Mouse (Mus musculus): ENCODE data around the gene Cirbp. TPM values are rescaled to one million over a fixed set of nuclear protein-coding genes. Genes with fewer than 3 reads are reported as not detected.

Gene Cirbp
- 69.6 and 105 TPM in 2 replicates for total RNA-seq (2012; rRNA removed)

GRCm38 (mm10) chr10:80165392-80166128 lies at the start of gene Cirbp:
Gene Cirbp (plus strand): TSS chr10:80165985.
- no peaks in the 10 kb centered on the region for H3K9me3 ChIP-seq (ENCODE audit: control insufficient read depth, insufficient read depth, low read depth, low read length)
- no peak for DNase-seq (ENCODE audit: low read depth, low spot score)
- in situ Hi-C loops (cut with MboI; ENCODE audit: low sequenced_read_pairs in 2 of 2, unreplicated experiment in 2 of 2) = no loop called here
- no peak within 1 kb of the TSS for H3K27ac ChIP-seq (ENCODE audit: insufficient read depth, low read depth, low read length, poor library complexity, severe bottlenecking)
- peaks cover 10% of the 10 kb centered on the region for H3K36me3 ChIP-seq (ENCODE audit: control insufficient read depth, insufficient read depth, low read length, poor library complexity, severe bottlenecking)
- H3K4me1 ChIP-seq (ENCODE audit: control insufficient read depth in 2 of 2, insufficient read depth in 2 of 2, low read length in 2 of 2, poor library complexity in 1 of 2) = peaks cover 11 to 38% of the 10 kb centered on the region in 2 experiments
- H3K4me3 ChIP-seq (ENCODE audit: insufficient read depth in 1 of 2, low read depth in 1 of 2, low read length in 2 of 2, poor library complexity in 1 of 2, severe bottlenecking in 1 of 2) = peak within 1 kb of the TSS; percentile 20 to 44; a peak in 2 of 4 replicates
- H3K9ac ChIP-seq (ENCODE audit: insufficient read depth, low read depth, low read length, poor library complexity, severe bottlenecking) = no peak within 1 kb of the TSS
- TF ChIP-seq CHD2 (IDR thresholded peaks at IDR 0.05; ENCODE audit: low read depth, low read length) (no peak), ZNF384 (IDR thresholded peaks at IDR 0.05; ENCODE audit: low read depth, low read length) (no peak), ZC3H11A (IDR thresholded peaks at IDR 0.05; ENCODE audit: borderline replicate concordance, low read depth, low read length) (no peak), HCFC1 (IDR thresholded peaks at IDR 0.05; ENCODE audit: borderline replicate concordance, insufficient read depth, low read length) (no peak), MAFK (IDR thresholded peaks at IDR 0.05; ENCODE audit: insufficient read depth, low read depth, low read length) (no peak)

- Histone ChIP-seq H3K9me3 (ENCODE audit: control insufficient read depth, insufficient read depth, low read depth, low read length) (no peaks in the 10 kb centered on the region), H3K9ac (ENCODE audit: insufficient read depth, low read depth, low read length, poor library complexity, severe bottlenecking) (peak overlapping the region; percentile 95), H3K27ac (ENCODE audit: insufficient read depth, low read depth, low read length, poor library complexity, severe bottlenecking) (no peak overlapping the region), H3K4me3 (ENCODE audit: insufficient read depth in 1 of 2, low read depth in 1 of 2, low read length in 2 of 2, poor library complexity in 1 of 2, severe bottlenecking in 1 of 2) (peak overlapping the region; percentile 93 to 97), H3K4me1 (ENCODE audit: control insufficient read depth in 2 of 2, insufficient read depth in 2 of 2, low read length in 2 of 2, poor library complexity in 1 of 2) (peaks cover 2 to 11% of the 10 kb centered on the region in 2 experiments; a peak in 1 of 4 replicates), H3K36me3 (ENCODE audit: control insufficient read depth, insufficient read depth, low read length, poor library complexity, severe bottlenecking) (peaks cover 31% of the 10 kb centered on the region)
- DNase-seq (ENCODE audit: low read depth, low spot score) = no peak
- TF ChIP-seq ZNF384 (IDR thresholded peaks at IDR 0.05; ENCODE audit: low read depth, low read length) (no peak), CHD2 (IDR thresholded peaks at IDR 0.05; ENCODE audit: low read depth, low read length) (no peak), MAFK (IDR thresholded peaks at IDR 0.05; ENCODE audit: insufficient read depth, low read depth, low read length) (no peak), HCFC1 (IDR thresholded peaks at IDR 0.05; ENCODE audit: borderline replicate concordance, insufficient read depth, low read length) (no peak), ZC3H11A (IDR thresholded peaks at IDR 0.05; ENCODE audit: borderline replicate concordance, low read depth, low read length) (no peak)
- in situ Hi-C loops (cut with MboI; ENCODE audit: low sequenced_read_pairs in 2 of 2, unreplicated experiment in 2 of 2) = loop anchor here in 1 of 2 experiments (25.0 kb wide), 1 partner anchor 129 kb away; the partner anchor contains the start of genes Abca7, Cnn2 and Tmem259
Measured at GRCm38 (mm10) chr10:80116563-80116926, 49.2 kb upstream of the Cirbp start.

- TF ChIP-seq ZNF384 (IDR thresholded peaks at IDR 0.05; ENCODE audit: low read depth, low read length) = no peak
- no peak for TF ChIP-seq ZC3H11A (IDR thresholded peaks at IDR 0.05; ENCODE audit: borderline replicate concordance, low read depth, low read length)
- TF ChIP-seq CHD2 (IDR thresholded peaks at IDR 0.05; ENCODE audit: low read depth, low read length) = no peak
- no peak for TF ChIP-seq MAFK (IDR thresholded peaks at IDR 0.05; ENCODE audit: insufficient read depth, low read depth, low read length)
- no peak for TF ChIP-seq HCFC1 (IDR thresholded peaks at IDR 0.05; ENCODE audit: borderline replicate concordance, insufficient read depth, low read length)
- no peak overlapping the region for H3K27ac ChIP-seq (ENCODE audit: insufficient read depth, low read depth, low read length, poor library complexity, severe bottlenecking)
Measured at GRCm38 (mm10) chr10:80116927-80117691, 48.7 kb upstream of the Cirbp start.

GRCm38 (mm10) chr10:80117736-80118135 lies 48.0 kb upstream of the Cirbp start:
- Histone ChIP-seq H3K27ac (ENCODE audit: insufficient read depth, low read depth, low read length, poor library complexity, severe bottlenecking) (no peak overlapping the region), H3K36me3 (ENCODE audit: control insufficient read depth, insufficient read depth, low read length, poor library complexity, severe bottlenecking) (peaks cover 37% of the 10 kb centered on the region), H3K4me1 (ENCODE audit: control insufficient read depth in 2 of 2, insufficient read depth in 2 of 2, low read length in 2 of 2, poor library complexity in 1 of 2) (peaks cover 2 to 12% of the 10 kb centered on the region in 2 experiments; a peak in 1 of 4 replicates), H3K9me3 (ENCODE audit: control insufficient read depth, insufficient read depth, low read depth, low read length) (no peaks in the 10 kb centered on the region), H3K4me3 (ENCODE audit: insufficient read depth in 1 of 2, low read depth in 1 of 2, low read length in 2 of 2, poor library complexity in 1 of 2, severe bottlenecking in 1 of 2) (peak overlapping the region; percentile 93 to 97; a peak in 2 of 4 replicates), H3K9ac (ENCODE audit: insufficient read depth, low read depth, low read length, poor library complexity, severe bottlenecking) (peak overlapping the region; percentile 95; the same call in 1 of the 2 replicates)
- TF ChIP-seq CHD2 (IDR thresholded peaks at IDR 0.05; ENCODE audit: low read depth, low read length) (no peak), ZC3H11A (IDR thresholded peaks at IDR 0.05; ENCODE audit: borderline replicate concordance, low read depth, low read length) (no peak), ZNF384 (IDR thresholded peaks at IDR 0.05; ENCODE audit: low read depth, low read length) (no peak), MAFK (IDR thresholded peaks at IDR 0.05; ENCODE audit: insufficient read depth, low read depth, low read length) (no peak), HCFC1 (IDR thresholded peaks at IDR 0.05; ENCODE audit: borderline replicate concordance, insufficient read depth, low read length) (no peak)
- no peak for DNase-seq (ENCODE audit: low read depth, low spot score)
- in situ Hi-C loops (cut with MboI; ENCODE audit: low sequenced_read_pairs in 2 of 2, unreplicated experiment in 2 of 2) = loop anchor here in 1 of 2 experiments (25.0 kb wide), 1 partner anchor 130 kb away; the partner anchor contains the start of genes Abca7, Cnn2 and Tmem259

More at GRCm38 (mm10) chr10:80116927-80117691, 48.7 kb upstream of the Cirbp start:
- no peaks in the 10 kb centered on the region for H3K9me3 ChIP-seq (ENCODE audit: control insufficient read depth, insufficient read depth, low read depth, low read length)
- no peak for DNase-seq (ENCODE audit: low read depth, low spot score)
- H3K4me1 ChIP-seq (ENCODE audit: control insufficient read depth in 2 of 2, insufficient read depth in 2 of 2, low read length in 2 of 2, poor library complexity in 1 of 2) = peaks cover 2 to 12% of the 10 kb centered on the region in 2 experiments; a peak in 1 of 4 replicates
- in situ Hi-C loops (cut with MboI; ENCODE audit: low sequenced_read_pairs in 2 of 2, unreplicated experiment in 2 of 2) = loop anchor here in 1 of 2 experiments (25.0 kb wide), 1 partner anchor 130 kb away; the partner anchor contains the start of genes Abca7, Cnn2 and Tmem259
- peak overlapping the region; percentile 93 to 97 for H3K4me3 ChIP-seq (ENCODE audit: insufficient read depth in 1 of 2, low read depth in 1 of 2, low read length in 2 of 2, poor library complexity in 1 of 2, severe bottlenecking in 1 of 2)
- H3K9ac ChIP-seq (ENCODE audit: insufficient read depth, low read depth, low read length, poor library complexity, severe bottlenecking) = peak overlapping the region; percentile 95
- peaks cover 36% of the 10 kb centered on the region for H3K36me3 ChIP-seq (ENCODE audit: control insufficient read depth, insufficient read depth, low read length, poor library complexity, severe bottlenecking)

All from ES-E14 (cell line).